Mouse (Mus musculus) erythroblast, embryonic 14.5 days (primary cell): ENCODE measurements around the gene Cd19.
"Not testable (repeated sequence)": the region's sequence is repeated elsewhere in the genome, so short reads cannot be mapped to it uniquely, and the experiment has no call there.

ENCODE experiments used
- GATA1 ChIP-seq: IDR thresholded peaks from 2 replicates; pipeline ENCODE4 v1.6.1; 2012; ENCODE audit warnings: low read length, inconsistent platforms, mixed read lengths
- TAL1 ChIP-seq: IDR thresholded peaks from 3 replicates; pipeline ENCODE4 v1.6.1; 2012; ENCODE audit warnings: low read length, inconsistent platforms, mixed read lengths

DNA sequence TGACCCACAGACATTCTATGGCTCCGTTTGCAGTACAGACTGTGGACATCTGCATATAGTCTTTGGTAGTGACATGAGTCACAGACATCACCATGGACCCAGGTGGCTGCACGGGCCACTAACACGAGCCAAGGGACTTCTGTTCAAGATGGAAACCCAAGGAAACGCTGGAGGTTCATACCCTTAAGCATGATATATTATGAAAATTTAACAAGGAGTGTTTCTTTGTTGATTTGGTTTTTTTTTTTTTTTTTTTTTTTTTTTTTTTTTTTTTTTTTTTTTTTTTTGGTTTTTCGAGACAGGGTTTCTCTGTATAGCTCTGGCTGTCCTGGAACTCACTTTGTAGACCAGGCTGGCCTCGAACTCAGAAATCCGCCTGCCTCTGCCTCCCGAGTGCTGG lies 12.2 kb downstream of the Cd19 start:
- not testable (repeated sequence) for TF ChIP-seq TAL1, GATA1
